Mouse (Mus musculus): ENCODE results near the gene Guk1. TPM values are rescaled to one million over a fixed set of nuclear protein-coding genes. Genes with fewer than 3 reads are reported as not detected.
"Not testable (repeated sequence)": the region's sequence is repeated elsewhere in the genome, so short reads cannot be mapped to it uniquely, and the experiment has no call there.

The Guk1 gene
- polyA plus RNA-seq, 1 experiment from 2014 or later, result 132 TPM

DNA sequence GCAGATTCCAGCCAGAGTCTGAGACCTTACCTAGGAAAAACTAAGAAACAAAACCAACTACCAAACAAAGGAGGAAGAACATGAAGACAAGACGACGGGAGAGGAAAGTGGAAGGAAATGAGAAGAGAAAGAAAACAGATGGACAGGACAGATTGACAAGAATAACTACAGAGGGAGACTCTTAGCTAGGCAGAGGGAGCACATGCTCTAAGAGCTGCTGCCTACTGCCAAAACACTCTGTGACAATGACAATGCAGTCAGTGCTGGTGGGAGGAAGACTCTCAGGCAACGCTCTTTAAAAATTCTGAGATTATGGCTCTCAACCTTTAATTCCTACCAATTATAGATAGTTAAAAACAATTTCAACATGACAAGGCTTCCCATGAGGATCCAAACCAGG, 24.9 kb upstream of the Guk1 start:
- Histone ChIP-seq H3K4me1 (ENCODE audit: control insufficient read depth, insufficient read depth, low read length) (peaks cover 16% of the 10 kb centered on the region; the same call in 1 of the 2 replicates), H3K36me3 (ENCODE audit: control insufficient read depth, insufficient read depth, low read length) (peaks cover 31% of the 10 kb centered on the region)
- WGBS, result 90% methylated on average over 3 of the region's 3 CpGs

DNA sequence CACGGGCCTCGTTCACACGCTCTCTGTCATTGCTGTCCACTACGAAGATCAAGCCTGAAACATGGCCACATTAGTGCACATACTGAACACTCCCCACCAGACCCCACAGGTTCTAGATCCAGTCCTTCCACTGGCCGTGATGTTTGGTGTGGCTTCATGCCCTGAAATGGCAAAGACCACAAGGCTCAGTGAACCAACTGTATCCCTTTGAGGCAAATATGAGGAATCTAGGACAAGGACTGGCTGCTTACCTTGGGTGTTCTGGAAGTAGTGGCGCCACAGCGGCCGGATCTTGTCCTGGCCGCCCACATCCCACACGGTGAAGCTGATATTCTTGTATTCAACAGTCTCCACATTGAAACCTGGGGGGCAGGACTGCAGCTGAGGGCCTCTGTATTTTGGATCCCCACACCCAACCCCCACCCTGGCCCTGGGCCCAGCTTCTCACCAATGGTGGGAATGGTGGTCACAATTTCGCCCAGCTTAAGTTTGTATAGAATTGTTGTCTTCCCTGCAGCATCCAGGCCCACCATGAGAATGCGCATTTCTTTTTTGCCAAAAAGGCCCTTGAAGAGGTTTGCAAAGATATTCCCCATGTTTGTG, 21.0 kb upstream of the Guk1 start:
- Histone ChIP-seq H3K4me1 (ENCODE audit: control insufficient read depth, insufficient read depth, low read length) (peaks cover 20% of the 10 kb centered on the region), H3K36me3 (ENCODE audit: control insufficient read depth, insufficient read depth, low read length) (peaks cover 40% of the 10 kb centered on the region), H3K9ac (ENCODE audit: low read depth, low read length) (no peak overlapping the region), H3K27me3 (ENCODE audit: control insufficient read depth, insufficient read depth, low read length) (no peaks in the 10 kb centered on the region), H3K9me3 (ENCODE audit: control insufficient read depth, low read length) (no peaks in the 10 kb centered on the region), H3K4me3 (ENCODE audit: low read length) (no peak overlapping the region), H3K27ac (ENCODE audit: low read depth, low read length) (no peak overlapping the region), H3K4me2 (replicated peaks; ENCODE audit: low read depth, low read length) (no peak overlapping the region)
- 92% methylated on average over 12 of the region's 12 CpGs for WGBS
- ATAC-seq (ENCODE audit: low FRiP score, low TSS enrichment), result no peak

More for the DNA sequence above, 24.9 kb upstream of the Guk1 start:
- Histone ChIP-seq H3K27me3 (ENCODE audit: control insufficient read depth, insufficient read depth, low read length) (no peaks in the 10 kb centered on the region), H3K4me2 (replicated peaks; ENCODE audit: low read depth, low read length) (no peak overlapping the region), H3K9me3 (ENCODE audit: control insufficient read depth, low read length) (no peaks in the 10 kb centered on the region), H3K9ac (ENCODE audit: low read depth, low read length) (no peak overlapping the region), H3K27ac (ENCODE audit: low read depth, low read length) (no peak overlapping the region), H3K4me3 (ENCODE audit: low read length) (no peak overlapping the region)
- no peak for ATAC-seq (ENCODE audit: low FRiP score, low TSS enrichment)

DNA sequence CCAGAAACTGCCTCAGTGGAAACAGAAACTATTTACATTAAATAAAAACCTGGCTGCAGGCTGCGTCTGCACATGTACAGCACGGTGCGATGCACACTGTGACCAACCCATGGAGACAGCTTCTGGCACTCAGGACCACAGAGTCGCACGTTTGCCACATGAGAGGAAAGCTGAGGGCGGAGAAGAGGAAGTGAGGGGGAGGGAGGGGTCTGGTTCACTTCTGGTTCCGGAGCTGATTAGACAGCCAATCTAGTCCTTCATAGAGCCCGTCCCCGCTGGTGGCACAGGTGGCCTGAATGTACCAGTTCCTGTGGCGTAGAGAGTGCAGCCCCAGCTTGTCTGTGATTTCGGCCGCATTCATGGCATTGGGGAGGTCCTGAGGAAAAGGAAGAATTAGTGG, 20.3 kb upstream of the Guk1 start:
- 83% methylated on average over 12 of the region's 12 CpGs for WGBS
- H3K27ac ChIP-seq (ENCODE audit: low read depth, low read length); H3K9me3 ChIP-seq (ENCODE audit: control insufficient read depth, low read length); H3K4me3 ChIP-seq (ENCODE audit: low read length); ATAC-seq (ENCODE audit: low FRiP score, low TSS enrichment); H3K27me3 ChIP-seq (ENCODE audit: control insufficient read depth, insufficient read depth, low read length); H3K9ac ChIP-seq (ENCODE audit: low read depth, low read length); H3K4me2 ChIP-seq (replicated peaks; ENCODE audit: low read depth, low read length): not testable (repeated sequence)
- Histone ChIP-seq H3K36me3 (ENCODE audit: control insufficient read depth, insufficient read depth, low read length) (peaks cover 40% of the 10 kb centered on the region), H3K4me1 (ENCODE audit: control insufficient read depth, insufficient read depth, low read length) (peaks cover 14% of the 10 kb centered on the region)

DNA sequence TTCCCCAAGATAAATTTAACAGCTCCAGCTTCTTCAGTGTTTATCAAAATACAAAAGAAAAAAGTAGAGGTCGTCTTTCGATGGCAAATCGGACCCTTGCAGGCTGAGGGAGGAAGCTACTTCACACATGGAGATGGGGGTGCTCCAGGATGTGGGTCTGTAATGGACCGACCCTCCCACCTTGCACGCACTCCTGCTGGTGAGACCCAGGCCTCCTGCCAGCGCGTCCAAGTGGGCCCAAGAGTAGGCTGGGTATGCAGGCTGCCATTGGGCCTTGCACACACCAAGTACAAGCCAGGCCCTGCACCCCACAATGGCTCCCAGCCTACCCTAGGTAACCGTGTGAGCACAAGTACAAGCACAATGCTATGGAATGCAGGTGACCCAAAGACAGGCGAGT, 19.5 kb upstream of the Guk1 start:
- not testable (repeated sequence) for H3K9ac ChIP-seq (ENCODE audit: low read depth, low read length); H3K4me3 ChIP-seq (ENCODE audit: low read length); H3K4me2 ChIP-seq (replicated peaks; ENCODE audit: low read depth, low read length); H3K9me3 ChIP-seq (ENCODE audit: control insufficient read depth, low read length); ATAC-seq (ENCODE audit: low FRiP score, low TSS enrichment); H3K27me3 ChIP-seq (ENCODE audit: control insufficient read depth, insufficient read depth, low read length); H3K27ac ChIP-seq (ENCODE audit: low read depth, low read length); H3K4me1 ChIP-seq (ENCODE audit: control insufficient read depth, insufficient read depth, low read length)
- peaks cover 42% of the 10 kb centered on the region for H3K36me3 ChIP-seq (ENCODE audit: control insufficient read depth, insufficient read depth, low read length)
- 89% methylated on average over 9 of the region's 9 CpGs for WGBS

DNA sequence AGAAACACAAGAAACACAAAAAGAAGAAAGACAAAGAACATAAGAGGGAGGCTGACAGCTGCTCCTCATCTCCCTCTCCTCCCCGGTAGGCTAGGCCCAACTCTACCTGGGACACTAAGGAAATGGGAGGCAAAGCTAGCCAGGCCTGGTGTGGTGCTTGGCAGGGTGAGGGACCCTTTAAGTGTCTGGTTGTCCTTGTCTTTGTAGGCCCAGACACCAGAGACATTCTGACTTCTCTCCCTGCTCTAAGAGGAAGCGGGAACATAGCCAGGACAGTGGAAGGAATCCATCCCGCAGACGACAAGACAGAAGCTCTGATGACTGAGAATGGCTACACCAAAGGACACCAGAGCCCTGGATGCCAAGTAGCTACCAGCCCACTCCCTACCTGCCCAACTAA, 18.0 kb upstream of the Guk1 start:
- H3K4me3 ChIP-seq (ENCODE audit: low read length), result no peak overlapping the region
- no peak overlapping the region for H3K27ac ChIP-seq (ENCODE audit: low read depth, low read length)
- H3K9me3 ChIP-seq (ENCODE audit: control insufficient read depth, low read length), result no peaks in the 10 kb centered on the region
- 90% methylated on average over 4 of the region's 4 CpGs for WGBS
- ATAC-seq (ENCODE audit: low FRiP score, low TSS enrichment), result no peak
- peaks cover 9% of the 10 kb centered on the region for H3K4me1 ChIP-seq (ENCODE audit: control insufficient read depth, insufficient read depth, low read length)
- H3K36me3 ChIP-seq (ENCODE audit: control insufficient read depth, insufficient read depth, low read length), result peaks cover 45% of the 10 kb centered on the region
- H3K9ac ChIP-seq (ENCODE audit: low read depth, low read length), result no peak overlapping the region; the same call in 1 of the 2 replicates
- H3K4me2 ChIP-seq (replicated peaks; ENCODE audit: low read depth, low read length), result no peak overlapping the region
- no peaks in the 10 kb centered on the region for H3K27me3 ChIP-seq (ENCODE audit: control insufficient read depth, insufficient read depth, low read length)

DNA sequence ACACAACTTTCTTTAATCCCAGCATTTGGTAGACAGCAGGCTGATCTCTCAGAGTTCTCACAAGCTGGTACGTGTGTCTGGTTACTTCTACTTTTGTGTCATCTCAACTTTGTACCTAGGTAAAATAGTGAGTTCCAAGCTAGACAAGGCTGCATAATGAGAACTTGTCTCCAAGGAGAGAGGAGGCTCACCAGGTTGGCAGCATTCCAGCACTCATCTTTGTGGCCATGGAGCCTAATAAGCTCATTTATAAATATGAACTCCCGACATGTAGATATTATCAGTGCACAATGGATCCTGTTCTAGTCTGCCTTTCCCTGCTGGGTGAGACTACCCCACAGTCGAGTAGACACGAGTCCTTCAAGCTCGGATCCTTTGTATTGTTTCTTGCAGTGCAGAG, 17.6 kb upstream of the Guk1 start:
- Histone ChIP-seq H3K4me1 (ENCODE audit: control insufficient read depth, insufficient read depth, low read length) (peaks cover 9% of the 10 kb centered on the region), H3K9ac (ENCODE audit: low read depth, low read length) (no peak overlapping the region), H3K36me3 (ENCODE audit: control insufficient read depth, insufficient read depth, low read length) (peaks cover 49% of the 10 kb centered on the region), H3K27ac (ENCODE audit: low read depth, low read length) (peak overlapping the region; percentile 8; the same call in 1 of the 2 replicates), H3K4me3 (ENCODE audit: low read length) (peak overlapping the region; percentile 87; the same call in 1 of the 2 replicates), H3K27me3 (ENCODE audit: control insufficient read depth, insufficient read depth, low read length) (no peaks in the 10 kb centered on the region), H3K4me2 (replicated peaks; ENCODE audit: low read depth, low read length) (peak overlapping the region; percentile 85), H3K9me3 (ENCODE audit: control insufficient read depth, low read length) (no peaks in the 10 kb centered on the region)
- ATAC-seq (ENCODE audit: low FRiP score, low TSS enrichment), result no peak
- WGBS, result 78% methylated on average over 5 of the region's 5 CpGs

DNA sequence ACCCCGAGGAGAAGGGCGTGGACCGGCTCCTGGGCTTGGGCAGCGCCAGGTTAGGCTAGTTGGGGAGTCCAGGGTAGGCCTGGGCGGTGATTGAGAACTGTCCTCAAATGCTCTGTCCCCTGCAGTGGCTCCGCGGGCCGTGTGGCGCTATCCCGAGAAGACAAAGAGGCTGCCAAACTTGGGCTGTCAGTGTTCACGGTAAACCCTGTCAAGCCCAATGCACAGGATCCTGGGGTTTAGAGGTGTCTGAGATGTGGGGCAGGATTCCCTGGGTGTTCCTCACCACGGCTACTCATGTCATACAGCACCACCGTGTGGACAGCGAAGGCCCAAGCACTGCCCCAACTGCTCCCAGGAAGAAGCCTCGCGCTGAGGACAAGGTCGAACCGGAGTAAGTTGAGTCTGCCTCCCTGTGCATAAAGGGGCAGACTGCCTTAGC, 17.0 kb upstream of the Guk1 start:
- Histone ChIP-seq H3K27me3 (ENCODE audit: control insufficient read depth, insufficient read depth, low read length) (no peaks in the 10 kb centered on the region), H3K4me1 (ENCODE audit: control insufficient read depth, insufficient read depth, low read length) (peaks cover 9% of the 10 kb centered on the region), H3K4me2 (replicated peaks; ENCODE audit: low read depth, low read length) (peak overlapping the region; percentile 85), H3K4me3 (ENCODE audit: low read length) (peak overlapping the region; percentile 87), H3K36me3 (ENCODE audit: control insufficient read depth, insufficient read depth, low read length) (peaks cover 47% of the 10 kb centered on the region), H3K9me3 (ENCODE audit: control insufficient read depth, low read length) (no peaks in the 10 kb centered on the region), H3K27ac (ENCODE audit: low read depth, low read length) (peak overlapping the region; percentile 95; the same call in 1 of the 2 replicates), H3K9ac (ENCODE audit: low read depth, low read length) (peak overlapping the region; percentile 84)
- 12% methylated on average over 18 of the region's 18 CpGs for WGBS
- peak; percentile 69 for ATAC-seq (ENCODE audit: low FRiP score, low TSS enrichment)

DNA sequence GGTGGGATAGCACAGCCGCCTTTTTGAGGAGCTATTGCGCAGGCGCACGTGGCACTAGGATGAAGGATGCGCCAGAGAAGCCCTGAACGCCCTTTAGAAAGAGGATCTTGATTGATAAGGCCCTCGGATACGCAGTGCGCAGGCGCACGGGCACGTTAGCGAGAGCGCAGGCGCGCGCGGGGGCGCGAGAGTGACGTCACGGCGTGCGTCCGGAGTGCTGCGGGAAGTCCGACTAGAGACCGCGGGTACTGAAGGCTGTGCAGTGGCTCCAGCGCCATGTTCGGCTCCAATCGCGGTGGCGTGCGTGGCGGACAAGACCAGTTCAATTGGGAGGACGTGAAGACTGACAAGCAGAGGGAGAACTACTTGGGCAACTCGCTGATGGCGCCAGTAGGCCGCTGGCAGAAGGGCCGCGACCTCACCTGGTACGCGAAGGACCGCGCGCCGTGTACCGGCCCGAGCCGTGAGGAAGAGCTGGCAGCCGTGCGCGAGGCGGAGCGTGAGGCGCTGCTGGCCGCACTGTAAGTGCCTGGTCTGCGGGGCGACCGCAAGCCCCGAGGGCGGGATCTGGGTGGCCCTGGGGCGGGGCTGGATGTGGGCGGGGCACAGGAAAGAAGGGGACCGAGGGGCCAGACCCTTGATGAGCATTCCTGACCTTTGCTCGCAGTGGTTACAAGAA, 16.3 kb upstream of the Guk1 start, which contains the start of gene 2310033P09Rik:
2310033P09Rik (plus strand) TSS at position 169 of the 679 bp plus-strand sequence.
- H3K27me3 ChIP-seq (ENCODE audit: control insufficient read depth, insufficient read depth, low read length), result no peaks in the 10 kb centered on the region
- peak within 1 kb of the TSS; percentile 84 for H3K9ac ChIP-seq (ENCODE audit: low read depth, low read length)
- H3K27ac ChIP-seq (ENCODE audit: low read depth, low read length), result peak within 1 kb of the TSS; percentile 95
- ATAC-seq (ENCODE audit: low FRiP score, low TSS enrichment), result peak; percentile 85
- H3K4me1 ChIP-seq (ENCODE audit: control insufficient read depth, insufficient read depth, low read length), result peaks cover 9% of the 10 kb centered on the region
- H3K4me2 ChIP-seq (replicated peaks; ENCODE audit: low read depth, low read length), result peak within 1 kb of the TSS; percentile 85
- H3K9me3 ChIP-seq (ENCODE audit: control insufficient read depth, low read length), result no peaks in the 10 kb centered on the region
- H3K4me3 ChIP-seq (ENCODE audit: low read length), result peak within 1 kb of the TSS; percentile 87
- H3K36me3 ChIP-seq (ENCODE audit: control insufficient read depth, insufficient read depth, low read length), result peaks cover 44% of the 10 kb centered on the region
- WGBS, result under 1% methylated on average over 65 of the region's 67 CpGs
